Mouse (Mus musculus): ENCODE data around the gene Ttc39b. TPM values are rescaled to one million over a fixed set of nuclear protein-coding genes. Genes with fewer than 3 reads are reported as not detected.

Ttc39b gene
- 0.02 TPM in 2 replicates for polyA plus RNA-seq (2012)

GRCm38 (mm10) chr4:83323910-83324684, at the start of gene Ttc39b:
Ttc39b (minus strand) TSS chr4:83324255.
- no peak for TF ChIP-seq GATA1 (IDR thresholded peaks at IDR 0.05; ENCODE audit: low read length)

GRCm38 (mm10) chr4:83373381-83373780, 49.3 kb upstream of the Ttc39b start:
- no peak for TF ChIP-seq GATA1 (IDR thresholded peaks at IDR 0.05; ENCODE audit: low read length)

DNA sequence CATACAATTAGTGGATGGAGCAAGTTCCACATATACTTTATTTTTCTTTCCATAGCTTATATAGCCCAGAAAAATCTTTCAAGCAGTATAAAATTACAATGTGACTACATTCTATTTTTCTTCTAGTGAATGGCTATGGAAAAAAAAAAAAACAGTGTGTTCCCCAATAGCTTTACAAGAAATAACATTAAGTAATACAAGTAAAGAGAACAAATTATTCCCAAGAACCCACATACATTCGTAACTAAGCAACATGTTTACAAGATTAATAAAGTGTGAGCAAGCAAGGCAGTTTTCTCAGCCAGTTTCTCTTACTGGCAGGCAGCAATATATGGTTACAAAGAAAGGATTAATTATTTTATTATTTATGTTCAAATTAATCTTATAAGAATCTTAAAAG, 33.7 kb upstream of the Ttc39b start:
- no peak for TF ChIP-seq GATA1 (IDR thresholded peaks at IDR 0.05; ENCODE audit: low read length)

DNA sequence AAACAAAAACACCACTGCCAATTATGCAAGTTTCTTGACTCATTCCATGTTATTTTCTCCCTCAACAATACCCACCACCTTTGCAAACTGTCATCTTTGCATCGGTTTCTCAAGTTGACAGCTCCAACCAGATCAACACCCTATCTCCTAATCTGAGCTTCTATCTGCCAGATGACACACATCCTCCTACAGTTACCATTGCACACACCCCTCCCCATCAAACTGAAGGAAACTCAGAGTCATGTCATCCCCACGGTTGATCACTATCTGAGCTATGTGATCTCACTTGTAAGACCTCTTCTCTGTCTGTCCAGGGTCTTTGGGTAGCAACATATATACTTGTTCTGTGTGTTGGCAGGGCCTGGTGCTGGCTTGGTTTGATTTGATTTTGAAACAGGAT, 30.7 kb upstream of the Ttc39b start:
- TF ChIP-seq GATA1 (IDR thresholded peaks at IDR 0.05; ENCODE audit: low read length), result no peak

- TF ChIP-seq GATA1 (IDR thresholded peaks at IDR 0.05; ENCODE audit: low read length), result no peak
Observed at GRCm38 (mm10) chr4:83353949-83354348, 29.9 kb upstream of the Ttc39b start.

GRCm38 (mm10) chr4:83353276-83353675, 29.2 kb upstream of the Ttc39b start:
- TF ChIP-seq GATA1 (IDR thresholded peaks at IDR 0.05; ENCODE audit: low read length), result no peak

DNA sequence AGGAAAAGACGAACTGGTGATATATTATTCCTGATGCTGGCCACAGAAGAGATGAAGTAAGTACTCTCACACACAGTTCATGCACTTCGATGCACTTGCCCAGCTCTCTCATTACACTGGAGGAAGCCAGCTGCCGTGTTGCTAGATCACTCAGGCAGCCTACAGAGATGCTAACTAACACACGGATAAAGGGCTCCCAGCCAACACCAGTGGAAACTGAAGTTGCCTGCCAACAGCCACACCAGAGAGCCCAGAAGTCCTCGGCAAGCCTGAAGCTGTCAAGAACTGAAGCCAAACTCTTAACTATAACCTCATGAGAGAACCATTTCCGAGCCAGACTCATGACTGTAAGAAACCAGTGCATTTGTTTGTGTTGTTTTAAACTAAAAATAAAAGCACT, 26.7 kb upstream of the Ttc39b start:
- no peak for TF ChIP-seq GATA1 (IDR thresholded peaks at IDR 0.05; ENCODE audit: low read length)

DNA sequence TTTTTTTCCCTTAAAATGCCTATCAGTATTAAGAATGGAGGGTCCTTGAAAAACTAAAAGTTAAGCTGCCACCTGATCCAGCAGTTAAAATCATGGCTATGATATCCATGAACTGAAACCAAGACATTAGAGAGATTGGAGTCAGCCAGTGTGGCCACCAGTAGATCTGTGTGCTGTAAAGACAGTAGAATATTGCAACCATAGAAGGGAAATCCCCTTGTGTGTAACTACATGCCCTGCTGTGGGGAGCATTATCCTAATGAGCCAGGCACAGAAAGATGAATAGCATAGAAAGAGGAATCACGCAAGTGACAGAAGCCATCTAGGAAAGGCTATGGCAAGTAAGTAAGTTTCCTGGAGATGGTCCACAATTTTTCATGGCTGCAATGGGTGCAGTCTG, 24.9 kb upstream of the Ttc39b start:
- TF ChIP-seq GATA1 (IDR thresholded peaks at IDR 0.05; ENCODE audit: low read length), result no peak

GRCm38 (mm10) chr4:83343895-83344294, 19.8 kb upstream of the Ttc39b start:
- no peak for TF ChIP-seq GATA1 (IDR thresholded peaks at IDR 0.05; ENCODE audit: low read length)

GRCm38 (mm10) chr4:83343146-83343823, 19.2 kb upstream of the Ttc39b start:
- no peak for TF ChIP-seq GATA1 (IDR thresholded peaks at IDR 0.05; ENCODE audit: low read length)

DNA sequence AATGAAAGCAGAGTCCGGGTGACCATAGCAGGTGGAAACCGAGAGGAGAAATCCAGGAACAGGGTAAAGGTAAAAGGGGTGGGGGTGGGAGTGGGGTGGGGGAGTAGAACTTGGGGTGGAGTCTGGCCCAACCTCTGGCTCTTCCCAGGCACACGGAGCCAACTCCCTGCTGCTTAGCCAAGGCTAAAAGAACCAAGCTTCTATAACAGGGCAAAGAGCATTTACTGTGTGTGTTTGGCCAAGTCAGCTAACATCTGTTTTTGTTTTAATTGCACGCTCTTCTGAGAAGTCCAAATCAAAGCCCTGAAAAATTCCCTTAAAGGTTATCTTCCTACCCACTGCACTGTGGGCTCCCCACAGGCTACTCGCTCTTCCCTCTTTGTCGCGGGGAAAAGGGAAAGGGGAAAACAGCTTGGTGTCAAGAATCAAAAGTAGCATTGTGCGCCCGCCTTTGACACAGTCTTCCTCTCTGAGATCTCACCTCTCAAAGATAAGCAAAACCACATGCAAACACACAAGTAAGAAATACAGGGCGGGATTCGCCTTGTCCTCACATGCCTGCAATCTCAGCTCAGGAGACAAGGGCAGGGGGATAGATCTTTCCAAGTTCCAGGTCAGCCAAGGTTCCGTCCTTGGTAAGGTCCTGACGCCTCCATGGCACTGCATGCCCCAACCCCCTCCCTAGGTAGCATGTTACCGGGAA, 18.4 kb upstream of the Ttc39b start:
- no peak for TF ChIP-seq GATA1 (IDR thresholded peaks at IDR 0.05; ENCODE audit: low read length)

DNA sequence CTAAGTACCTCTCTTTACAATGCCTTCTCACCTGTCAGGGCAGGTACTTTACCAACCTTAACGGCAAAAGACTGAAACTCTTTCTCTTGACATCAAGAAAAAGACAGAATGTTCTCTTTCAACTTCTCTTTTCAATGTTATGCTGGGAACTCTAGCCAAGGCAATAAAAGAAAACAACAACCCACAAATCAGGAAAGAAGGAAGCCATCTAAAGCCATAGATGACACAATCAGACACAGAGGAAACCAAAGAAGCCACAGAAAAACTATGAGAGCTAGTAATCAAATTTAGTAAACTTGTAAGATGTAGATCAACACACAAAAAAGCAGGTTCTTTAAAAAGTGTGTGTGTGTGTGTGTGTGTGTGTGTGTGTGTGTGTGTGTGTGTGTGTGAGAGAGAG, 15.3 kb upstream of the Ttc39b start:
- no peak for TF ChIP-seq GATA1 (IDR thresholded peaks at IDR 0.05; ENCODE audit: low read length)

GRCm38 (mm10) chr4:83337717-83338116, 13.7 kb upstream of the Ttc39b start:
- no peak for TF ChIP-seq GATA1 (IDR thresholded peaks at IDR 0.05; ENCODE audit: low read length)

DNA sequence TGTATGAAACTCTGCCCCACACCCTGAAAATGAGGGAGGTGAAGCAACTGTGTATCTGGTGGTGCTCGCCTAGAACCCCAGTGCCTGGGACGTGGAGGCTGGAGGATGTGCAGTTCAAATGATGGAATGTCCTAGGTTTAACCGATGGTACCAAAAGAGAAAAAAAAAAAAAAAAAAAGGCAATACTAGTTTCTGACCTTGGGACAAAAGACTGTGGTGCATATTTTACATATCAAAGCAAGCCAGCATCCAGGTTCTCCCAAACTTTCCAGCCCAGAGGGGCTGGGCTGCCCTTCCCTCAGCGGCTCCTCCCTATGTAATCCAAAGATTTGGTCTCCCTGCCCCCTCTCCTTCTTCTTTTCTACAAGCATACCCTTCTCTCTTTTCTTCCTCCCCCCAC, 6.3 kb upstream of the Ttc39b start:
- no peak for TF ChIP-seq GATA1 (IDR thresholded peaks at IDR 0.05; ENCODE audit: low read length)

- TF ChIP-seq GATA1 (IDR thresholded peaks at IDR 0.05; ENCODE audit: low read length), result no peak
Observed at GRCm38 (mm10) chr4:83329615-83330014, 5.6 kb upstream of the Ttc39b start.
